Mouse (Mus musculus) neural tube, embryonic 14.5 days (tissue): ENCODE measurements at regions not wholly inside any gene's neighbourhood (a gene's known extent, or its start where the extent isn't known, plus 50 kb on each side); places are given as distances from the start of the nearest gene placed in this dataset.
A peak's percentile ranks its signal among the peaks of the same experiment; 100 is the strongest.

Experiments
- ATAC-seq: fragments of 200-750 bp; cut with Nextera tagmentation; 2 replicates; pipeline ENCODE4 v1.8.0; 2017; ENCODE audit warnings: low read depth, mild to moderate bottlenecking, moderate TSS enrichment, moderate library complexity
- H3K27ac ChIP-seq: fragments of 300-500 bp; sonication (generic); 2 replicates; pipeline ENCODE4 v1.5.1; 2014; ENCODE audit warnings: low read depth, mild to moderate bottlenecking, control low read depth, low read length, moderate library complexity, mixed read lengths
- H3K27me3 ChIP-seq: fragments of 300-500 bp; sonication (generic); 2 replicates; pipeline ENCODE4 v1.6.1; 2014; ENCODE audit warnings: low read length; ENCODE audit not compliant: control insufficient read depth, insufficient read depth
- H3K36me3 ChIP-seq: fragments of 300-500 bp; sonication (generic); 2 replicates; pipeline ENCODE4 v1.6.1; 2014; ENCODE audit warnings: low read length, mixed read lengths; ENCODE audit not compliant: control insufficient read depth, insufficient read depth
- H3K4me1 ChIP-seq: fragments of 300-500 bp; sonication (generic); 2 replicates; pipeline ENCODE4 v1.6.1; 2014; ENCODE audit warnings: low read length; ENCODE audit not compliant: control insufficient read depth, insufficient read depth
- H3K4me2 ChIP-seq: fragments of 300-500 bp; sonication (generic); 2 replicates; pipeline ENCODE4 v1.6.1; 2014; ENCODE audit warnings: mild to moderate bottlenecking, low read depth, low read length, control low read depth
- H3K4me3 ChIP-seq: fragments of 300-500 bp; sonication (generic); 2 replicates; pipeline ENCODE4 v1.5.1; 2014; ENCODE audit warnings: low read depth, low read length, control low read depth, mixed read lengths
- H3K9ac ChIP-seq: fragments of 300-500 bp; sonication (generic); replicated peaks from 2 replicates; pipeline ENCODE4 v1.6.1; 2014; ENCODE audit warnings: low read depth, mild to moderate bottlenecking, control low read depth, low read length, mixed read lengths
- H3K9me3 ChIP-seq: fragments of 300-500 bp; sonication (generic); 2 replicates; pipeline ENCODE4 v1.6.1; 2016; ENCODE audit warnings: low read length; ENCODE audit not compliant: control insufficient read depth
- WGBS: fragments of 180-500 bp; shearing (Covaris S2); extraction: QIAGEN DNeasy Blood & Tissue Kit; methylation state at CpG from one replicate; pipeline ENCODE4 v1.1.7; 2014; 5-methylcytosine and 5-hydroxymethylcytosine counted together

DNA sequence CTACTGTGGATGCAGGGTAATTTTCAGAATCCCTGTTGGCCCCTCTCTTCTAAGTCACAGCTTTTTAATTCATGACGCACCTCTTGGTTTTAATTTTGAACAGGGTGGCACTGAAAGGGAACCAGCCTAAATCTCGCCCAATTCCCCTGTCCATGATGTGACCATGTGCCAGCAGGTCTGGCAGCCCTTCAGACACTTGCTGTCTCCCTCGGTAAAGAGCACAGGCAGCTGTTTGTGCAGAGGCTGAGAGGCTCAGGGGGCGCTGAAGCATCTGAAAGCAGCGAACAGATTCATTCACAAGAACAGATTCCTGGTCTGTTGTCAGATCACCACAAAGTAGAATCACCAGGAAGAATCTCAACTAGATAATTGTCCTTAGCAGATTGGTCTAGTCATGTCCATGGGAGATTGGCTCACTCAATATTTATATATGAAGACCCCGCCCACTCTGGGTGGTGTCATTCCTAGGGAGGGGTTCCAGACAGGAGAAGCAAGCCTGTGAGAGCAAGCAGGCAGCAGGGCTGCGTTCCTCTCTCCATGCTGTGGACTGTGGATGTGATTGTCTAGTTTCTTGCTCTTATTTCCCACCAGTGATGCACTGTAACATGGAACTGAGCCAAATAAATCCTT lies 78.3 kb upstream of the 2410004P03Rik start:
- no peak overlapping the region for H3K27ac ChIP-seq
- H3K9ac ChIP-seq, result no peak overlapping the region
- no peaks in the 10 kb centered on the region for H3K27me3 ChIP-seq
- 0 out of 2 replicates have a peak, but pooled peaks have one; percentile 45 for ATAC-seq
- no peak overlapping the region for H3K4me3 ChIP-seq
- no peak overlapping the region for H3K4me2 ChIP-seq
- no peaks in the 10 kb centered on the region for H3K9me3 ChIP-seq
- WGBS, result 47% methylated on average over 7 of the region's 7 CpGs
- no peaks in the 10 kb centered on the region for H3K4me1 ChIP-seq
- no peaks in the 10 kb centered on the region for H3K36me3 ChIP-seq

DNA sequence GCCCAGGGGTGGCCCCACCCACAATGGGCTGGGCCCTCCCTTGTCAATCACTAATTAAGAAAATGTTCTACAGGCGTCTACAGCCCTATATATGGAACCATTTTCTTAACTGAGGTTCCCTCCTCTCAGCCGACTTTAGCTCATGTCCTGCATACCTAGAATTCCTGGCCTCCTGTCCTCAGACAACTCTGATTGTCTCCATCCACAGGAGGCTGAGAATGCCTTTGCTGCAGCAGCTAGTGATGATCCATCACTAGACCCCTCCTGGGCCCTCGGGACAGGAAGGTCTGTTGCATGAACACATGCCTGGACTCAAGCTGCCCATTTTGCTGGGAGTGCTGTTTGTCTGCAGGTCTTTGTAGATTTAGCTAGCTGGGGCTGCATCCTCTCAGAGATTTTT lies 75.9 kb upstream of the 2410004P03Rik start:
- Histone ChIP-seq H3K36me3 (no peaks in the 10 kb centered on the region), H3K4me3 (no peak overlapping the region), H3K9ac (no peak overlapping the region), H3K27me3 (no peaks in the 10 kb centered on the region), H3K4me2 (no peak overlapping the region), H3K4me1 (no peaks in the 10 kb centered on the region), H3K27ac (no peak overlapping the region), H3K9me3 (no peaks in the 10 kb centered on the region)
- 28% methylated on average over 3 of the region's 3 CpGs for WGBS
- no peak for ATAC-seq

DNA sequence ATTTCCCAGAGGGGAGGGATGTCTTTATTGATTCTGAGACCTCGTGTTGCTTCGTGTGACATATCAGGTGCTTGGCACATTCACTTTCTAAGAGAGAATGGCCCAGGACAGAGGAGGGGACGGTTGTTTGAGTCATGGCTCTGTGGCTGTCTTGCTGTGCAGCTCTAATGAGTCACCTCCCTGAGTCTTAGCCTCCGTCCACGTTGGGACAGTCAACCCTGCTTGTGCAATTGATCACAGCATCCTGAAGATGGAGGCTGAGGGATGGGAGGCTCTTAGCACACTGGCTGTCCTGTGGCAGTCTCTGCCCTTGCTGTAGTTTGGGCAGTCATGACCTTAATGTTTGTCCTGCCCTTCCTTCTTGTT lies 73.7 kb upstream of the 2410004P03Rik start:
- H3K4me1 ChIP-seq, result no peaks in the 10 kb centered on the region

DNA sequence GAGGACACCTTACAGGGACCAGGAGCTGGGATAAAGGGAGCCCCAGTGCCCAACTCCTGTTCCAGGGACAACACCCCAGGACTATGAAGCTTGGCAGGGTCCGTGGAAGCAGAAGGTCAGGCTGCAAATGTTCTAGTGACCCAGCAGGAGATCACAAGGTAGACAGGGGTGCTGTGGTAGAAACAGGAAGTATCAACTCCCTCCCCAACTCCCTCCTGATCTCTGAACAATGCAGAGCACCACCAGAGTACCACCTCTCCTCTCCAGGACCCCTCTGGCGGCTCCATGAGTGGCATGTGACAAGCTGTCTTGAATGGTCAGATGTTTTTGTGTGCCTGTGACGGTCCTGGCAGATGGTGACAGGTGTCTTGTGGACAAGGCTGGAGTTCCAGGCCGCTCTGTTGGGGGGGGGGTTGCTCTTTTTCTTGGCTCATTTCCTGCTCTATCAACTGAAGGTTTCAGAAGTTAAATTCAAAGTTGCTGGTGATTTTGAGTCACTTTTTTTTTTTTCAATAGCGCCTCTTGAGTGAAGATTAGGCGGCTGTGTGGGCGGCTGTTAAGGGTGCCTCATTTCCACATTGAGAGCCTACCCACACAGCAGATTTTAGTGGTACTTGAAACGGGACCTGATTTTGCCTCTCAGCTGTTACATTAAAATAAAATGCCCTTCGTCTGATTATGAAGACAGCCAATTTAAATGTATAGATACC lies 73.1 kb upstream of the 2410004P03Rik start:
- no peaks in the 10 kb centered on the region for H3K4me1 ChIP-seq
- H3K9ac ChIP-seq, result no peak overlapping the region
- H3K36me3 ChIP-seq, result no peaks in the 10 kb centered on the region
- H3K4me3 ChIP-seq, result no peak overlapping the region
- WGBS, result 82% methylated on average over 9 of the region's 9 CpGs
- no peak overlapping the region for H3K4me2 ChIP-seq
- ATAC-seq, result no peak
- H3K27ac ChIP-seq, result no peak overlapping the region
- no peaks in the 10 kb centered on the region for H3K27me3 ChIP-seq
- no peaks in the 10 kb centered on the region for H3K9me3 ChIP-seq

More for the DNA sequence above, 73.7 kb upstream of the 2410004P03Rik start:
- 66% methylated on average over 5 of the region's 5 CpGs for WGBS
- no peak overlapping the region for H3K4me3 ChIP-seq
- no peak for ATAC-seq
- no peaks in the 10 kb centered on the region for H3K36me3 ChIP-seq
- H3K27me3 ChIP-seq, result no peaks in the 10 kb centered on the region
- no peak overlapping the region for H3K9ac ChIP-seq
- no peak overlapping the region for H3K4me2 ChIP-seq
- no peaks in the 10 kb centered on the region for H3K9me3 ChIP-seq
- H3K27ac ChIP-seq, result no peak overlapping the region

DNA sequence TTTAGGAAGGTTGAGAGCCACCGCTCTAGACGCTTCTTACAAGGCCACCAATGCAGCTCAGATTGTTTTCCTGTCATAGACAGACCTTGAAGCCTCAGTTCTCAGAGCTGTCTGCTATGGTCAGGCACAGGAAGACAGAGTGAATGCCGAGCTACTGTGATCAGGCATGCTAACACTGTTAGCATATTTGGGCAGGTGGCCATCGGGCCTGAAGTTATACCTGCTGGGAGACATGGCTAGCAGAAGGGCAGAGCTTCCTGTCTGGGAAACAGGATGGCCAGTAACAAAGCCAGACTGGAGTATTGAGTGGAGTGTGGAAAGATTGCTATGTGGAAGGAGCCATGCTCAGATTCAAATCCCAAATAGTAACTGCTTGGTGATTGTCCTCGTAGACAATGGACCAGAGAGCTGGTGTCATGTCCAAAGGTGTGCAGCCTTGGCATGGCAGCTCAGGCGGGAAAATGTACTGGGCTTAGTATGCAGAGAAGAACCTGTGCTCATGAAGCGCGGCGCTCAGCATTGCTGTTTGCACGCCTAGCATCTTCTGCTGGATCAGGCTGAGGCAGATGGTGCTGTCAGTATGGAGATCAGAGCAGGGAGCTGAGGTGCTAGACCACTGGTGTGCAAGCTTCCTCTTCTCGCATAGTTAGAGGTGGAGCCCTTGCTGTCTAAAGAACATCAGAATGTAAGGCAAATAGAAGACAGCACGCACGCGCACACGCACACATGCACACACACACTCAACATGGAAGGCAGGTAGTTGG lies 60.3 kb upstream of the 2410004P03Rik start:
- H3K4me3 ChIP-seq, result no peak overlapping the region
- H3K4me2 ChIP-seq, result no peak overlapping the region
- H3K27me3 ChIP-seq, result no peaks in the 10 kb centered on the region
- H3K27ac ChIP-seq, result no peak overlapping the region
- 91% methylated on average over 15 of the region's 15 CpGs for WGBS
- ATAC-seq, result no peak
- H3K36me3 ChIP-seq, result no peaks in the 10 kb centered on the region
- no peaks in the 10 kb centered on the region for H3K9me3 ChIP-seq
- H3K9ac ChIP-seq, result no peak overlapping the region
- H3K4me1 ChIP-seq, result 0 out of 2 replicates have a peak, but pooled peaks cover 3% of the 10 kb centered on the region

DNA sequence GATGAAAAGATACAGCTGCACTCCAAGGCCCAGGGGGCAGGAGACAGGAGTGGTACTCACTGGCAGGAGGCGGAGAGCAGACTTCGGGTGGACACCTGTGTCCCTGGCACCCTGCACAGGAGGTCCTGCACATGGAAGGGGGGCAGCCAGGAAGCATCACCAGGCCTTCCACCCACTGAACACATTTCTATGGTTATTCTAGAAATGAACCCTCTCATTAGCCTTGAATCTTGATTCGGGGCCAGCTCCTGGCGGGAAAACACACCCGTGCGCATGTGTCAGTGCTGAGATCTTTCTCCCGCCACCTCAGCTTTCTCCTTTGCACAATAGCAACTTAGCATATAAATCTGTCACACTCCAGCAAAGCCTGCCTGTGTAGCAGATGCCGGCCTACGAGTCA lies 58.3 kb upstream of the 2410004P03Rik start:
- Histone ChIP-seq H3K27me3 (no peaks in the 10 kb centered on the region), H3K27ac (no peak overlapping the region), H3K4me1 (0 out of 2 replicates have a peak, but pooled peaks cover 3% of the 10 kb centered on the region), H3K36me3 (no peaks in the 10 kb centered on the region), H3K4me2 (no peak overlapping the region), H3K4me3 (no peak overlapping the region), H3K9me3 (no peaks in the 10 kb centered on the region), H3K9ac (no peak overlapping the region)
- peak; percentile 50; the same call in 1 of the 2 replicates for ATAC-seq
- 16% methylated on average over 9 of the region's 9 CpGs for WGBS

DNA sequence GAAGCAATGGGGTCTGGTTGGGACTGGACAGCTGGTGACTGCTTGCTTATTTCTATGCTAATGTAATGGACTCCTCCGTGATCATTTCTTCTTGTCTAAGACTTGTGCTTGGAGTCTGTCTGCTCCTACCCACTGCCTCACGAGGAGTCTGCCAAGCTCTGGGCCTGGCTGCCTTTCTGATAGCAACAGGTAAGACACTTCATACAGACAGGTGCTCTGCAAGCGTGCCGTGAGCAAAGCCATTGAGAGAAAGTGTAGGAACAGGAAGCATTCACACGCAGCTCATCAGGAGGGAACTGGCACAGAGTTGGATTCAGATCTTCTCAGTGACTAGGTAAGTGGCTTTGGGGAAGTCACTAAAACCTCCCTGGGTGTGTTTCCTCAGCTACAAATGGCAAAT lies 57.6 kb upstream of the 2410004P03Rik start:
- no peaks in the 10 kb centered on the region for H3K27me3 ChIP-seq
- WGBS, result 69% methylated on average over 5 of the region's 5 CpGs

DNA sequence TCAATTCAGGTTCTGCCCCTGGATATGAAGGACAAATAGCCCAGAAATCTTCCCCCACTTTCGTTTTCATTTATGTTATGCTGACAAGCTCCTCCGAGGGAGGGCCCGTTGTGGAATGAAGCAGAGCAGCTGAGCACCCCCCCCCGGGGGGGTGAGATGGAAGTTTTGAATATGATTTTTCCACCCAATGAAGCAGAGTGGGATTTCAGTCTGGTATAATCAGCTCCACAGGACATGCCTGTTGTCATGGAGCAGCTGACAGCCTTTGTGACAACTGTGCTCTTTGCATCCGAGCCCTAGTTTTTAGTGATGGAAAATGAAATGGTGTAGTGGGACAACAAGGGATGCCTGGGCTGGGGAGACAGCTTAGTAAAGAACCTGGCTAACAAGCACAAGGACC lies 52.4 kb upstream of the 2410004P03Rik start:
- H3K4me3 ChIP-seq, result no peak overlapping the region
- no peaks in the 10 kb centered on the region for H3K9me3 ChIP-seq
- no peak overlapping the region for H3K9ac ChIP-seq
- no peaks in the 10 kb centered on the region for H3K27me3 ChIP-seq
- H3K36me3 ChIP-seq, result no peaks in the 10 kb centered on the region
- no peak overlapping the region for H3K27ac ChIP-seq
- H3K4me2 ChIP-seq, result no peak overlapping the region
- WGBS, result 50% methylated on average over 5 of the region's 5 CpGs
- peaks cover 7% of the 10 kb centered on the region for H3K4me1 ChIP-seq
- ATAC-seq, result no peak

More for the DNA sequence above, 57.6 kb upstream of the 2410004P03Rik start:
- H3K4me2 ChIP-seq, result no peak overlapping the region
- no peak overlapping the region for H3K4me3 ChIP-seq
- no peak overlapping the region for H3K9ac ChIP-seq
- H3K27ac ChIP-seq, result no peak overlapping the region
- no peaks in the 10 kb centered on the region for H3K9me3 ChIP-seq
- no peak for ATAC-seq
- H3K36me3 ChIP-seq, result no peaks in the 10 kb centered on the region
- H3K4me1 ChIP-seq, result 0 out of 2 replicates have a peak, but pooled peaks cover 3% of the 10 kb centered on the region
